Mouse (Mus musculus): ENCODE results near the gene Gm17654.
A peak's percentile ranks its signal among the peaks of the same experiment; 100 is the strongest.
"Not testable (repeated sequence)": the region's sequence is repeated elsewhere in the genome, so short reads cannot be mapped to it uniquely, and the experiment has no call there.

Gm17654 gene

DNA sequence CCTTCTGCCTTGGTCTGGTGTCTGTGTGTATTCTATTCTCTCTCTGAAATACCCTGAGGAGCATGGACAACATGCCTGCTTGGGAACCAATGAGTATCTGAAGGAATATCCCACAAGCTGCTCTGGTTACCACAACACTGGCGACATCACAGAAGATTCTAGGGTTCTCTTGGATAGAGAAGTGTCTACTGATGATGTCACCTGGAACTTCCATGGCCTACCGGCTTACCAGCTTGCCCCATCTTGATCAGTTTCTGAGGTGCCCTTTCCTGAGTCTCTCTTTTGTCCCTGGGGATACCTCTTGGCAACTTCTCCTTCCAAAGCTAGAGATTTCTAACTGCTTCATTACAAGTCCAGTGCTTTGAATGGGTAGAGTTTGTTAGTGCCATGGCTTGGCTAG, at the start of gene Gm17654:
TSS of gene Gm17654 (minus strand) at position 101 of the 400 bp plus-strand sequence.
- DNase-seq (ENCODE audit: low read depth, low spot score): not testable (repeated sequence)

DNA sequence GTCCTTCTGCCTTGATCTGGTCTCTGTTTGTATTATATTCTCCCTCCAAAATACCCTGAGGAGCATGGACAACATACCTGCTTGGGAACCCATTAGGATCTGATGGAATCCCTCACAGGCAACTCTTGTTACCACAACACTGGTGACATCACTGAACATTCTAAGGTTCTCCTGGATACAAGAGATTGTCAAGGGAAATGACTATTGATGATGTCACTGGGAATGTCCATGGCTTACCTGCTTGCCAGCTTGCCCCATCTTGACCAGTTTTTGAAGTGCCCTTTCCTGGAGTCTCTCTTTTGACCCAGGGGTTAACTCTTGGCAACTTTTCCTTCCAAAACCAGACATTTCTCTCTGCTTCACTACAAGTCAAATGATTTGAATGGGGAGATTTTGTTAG, 29.0 kb upstream of the Gm17654 start, which contains the start of gene Gm10375:
TSS of gene Gm10375 (minus strand) at position 101 of the 400 bp plus-strand sequence.
- DNase-seq (ENCODE audit: low read depth, low spot score): not testable (repeated sequence)

DNA sequence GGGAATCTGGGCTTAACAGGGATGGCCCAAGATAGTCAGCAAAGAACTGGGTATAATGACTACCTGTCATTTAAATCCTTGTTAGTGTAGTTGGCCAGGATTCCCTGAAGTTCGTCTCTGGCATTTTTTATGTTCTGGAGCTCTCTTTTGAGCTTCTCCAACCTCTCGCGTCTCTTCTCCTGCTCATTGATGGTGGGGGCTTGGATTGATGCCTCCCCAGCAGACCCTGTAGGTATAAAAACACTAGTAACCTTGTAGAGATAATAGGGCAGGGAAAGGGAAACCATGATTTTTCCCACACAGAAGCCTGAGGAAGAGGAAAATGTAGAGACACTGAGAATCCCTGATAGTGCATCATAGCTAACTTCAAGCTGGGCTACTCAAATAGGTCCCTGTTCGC, 977 bp downstream of the Gm17654 start:
- not testable (repeated sequence) for DNase-seq (ENCODE audit: low read depth, low spot score)

DNA sequence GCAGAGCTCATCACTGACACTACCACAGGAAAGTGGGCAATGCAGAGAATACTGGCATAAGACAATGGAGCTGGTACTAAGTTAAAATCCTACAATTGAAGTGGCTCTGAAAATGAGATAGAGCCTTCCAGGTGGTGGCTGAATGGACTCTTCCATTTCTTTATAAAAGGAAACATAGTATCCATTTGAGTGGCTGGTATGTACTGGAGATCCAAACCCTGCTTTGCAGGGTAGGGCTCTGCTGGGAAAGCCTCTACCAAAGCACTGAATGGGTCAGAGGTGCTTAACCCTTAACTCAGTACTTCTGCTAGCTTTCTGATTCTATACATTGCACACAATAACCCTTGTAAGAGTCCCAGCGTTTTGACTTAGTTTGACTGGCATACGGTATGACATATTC, 26.7 kb downstream of the Gm17654 start:
- DNase-seq (ENCODE audit: low read depth, low spot score): not testable (repeated sequence)

DNA sequence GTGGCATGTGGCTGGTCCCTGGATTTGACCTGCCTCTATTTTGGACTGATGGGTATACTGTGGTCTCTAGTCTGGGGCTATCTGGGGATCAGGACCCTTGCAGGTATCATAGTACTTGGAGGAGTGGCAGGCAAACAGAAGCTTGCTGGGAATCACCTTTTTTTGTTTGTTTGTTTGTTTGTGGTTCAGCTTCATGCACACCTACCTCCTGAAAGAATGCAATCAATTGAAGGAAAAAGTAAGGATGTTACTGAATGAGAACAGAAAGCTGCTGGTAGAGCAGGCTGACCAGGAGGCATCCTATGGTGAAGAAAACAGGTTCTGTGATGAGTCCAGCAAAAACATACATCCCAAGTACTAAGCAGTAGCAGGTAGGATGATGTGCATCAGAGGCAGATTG, 32.7 kb downstream of the Gm17654 start:
- not testable (repeated sequence) for DNase-seq (ENCODE audit: low read depth, low spot score)

DNA sequence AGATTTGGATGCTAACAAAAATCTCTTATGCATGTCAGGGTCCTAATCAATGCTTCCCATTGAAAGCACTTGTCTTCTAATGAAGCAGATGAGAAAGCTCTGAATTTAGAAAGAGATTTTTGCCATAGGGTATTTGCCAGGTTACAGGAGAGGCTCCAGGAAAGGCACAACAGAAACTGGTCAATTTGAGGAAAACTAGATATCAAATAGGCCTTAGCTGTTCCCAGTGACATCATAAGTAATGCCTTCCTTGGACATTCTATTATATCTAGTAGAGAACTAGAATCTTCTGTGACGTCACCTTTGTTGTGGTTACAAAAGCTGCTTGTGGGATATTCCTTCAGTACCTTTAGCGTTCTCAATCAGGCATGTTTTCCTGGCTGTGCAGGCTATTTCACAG, 35.7 kb downstream of the Gm17654 start, which contains the start of gene Gm5799:
TSS of gene Gm5799 (plus strand) at position 301 of the 400 bp plus-strand sequence.
- DNase-seq (ENCODE audit: low read depth, low spot score): not testable (repeated sequence)

DNA sequence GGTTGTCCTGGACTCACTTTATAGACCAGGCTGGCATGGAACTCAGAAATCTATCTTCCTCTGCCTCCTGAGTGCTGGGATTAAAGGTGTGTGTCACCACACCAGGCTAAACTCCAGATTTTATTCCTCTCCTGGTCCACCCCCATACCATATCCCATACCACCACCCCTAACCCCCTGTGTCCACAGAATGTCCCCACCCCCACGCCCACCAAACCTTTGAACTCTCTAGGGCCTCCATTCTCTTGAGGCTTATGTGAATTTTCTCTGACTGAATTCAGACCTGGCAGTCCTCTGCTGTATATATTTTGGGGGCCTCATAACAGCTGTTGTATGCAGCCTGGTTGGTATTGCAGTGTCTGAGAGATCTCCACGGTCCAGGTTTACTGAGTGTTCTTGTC, 40.8 kb downstream of the Gm17654 start:
- not testable (repeated sequence) for DNase-seq (ENCODE audit: low read depth, low spot score)

DNA sequence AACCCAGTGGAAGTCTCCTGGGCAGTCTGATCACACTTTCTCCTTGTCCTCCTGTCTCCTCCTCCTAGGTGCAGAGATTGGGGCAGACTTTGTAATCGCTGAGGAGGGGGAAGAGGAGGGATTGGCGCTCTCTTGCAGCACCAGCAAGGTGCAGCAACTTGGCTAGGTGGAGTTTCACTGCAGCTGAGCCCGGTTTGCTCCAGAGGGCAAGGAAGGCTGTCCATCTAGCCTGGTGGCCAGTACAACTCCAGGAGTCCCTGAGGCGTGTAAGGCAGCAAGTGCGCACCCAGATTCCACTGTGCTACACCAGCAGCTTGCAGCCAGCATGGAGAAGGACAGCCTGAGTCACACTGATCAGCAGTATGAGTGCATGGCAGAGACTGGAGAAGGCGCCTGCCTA, 46.6 kb downstream of the Gm17654 start:
- DNase-seq (ENCODE audit: low read depth, low spot score): peak; percentile 1

DNA sequence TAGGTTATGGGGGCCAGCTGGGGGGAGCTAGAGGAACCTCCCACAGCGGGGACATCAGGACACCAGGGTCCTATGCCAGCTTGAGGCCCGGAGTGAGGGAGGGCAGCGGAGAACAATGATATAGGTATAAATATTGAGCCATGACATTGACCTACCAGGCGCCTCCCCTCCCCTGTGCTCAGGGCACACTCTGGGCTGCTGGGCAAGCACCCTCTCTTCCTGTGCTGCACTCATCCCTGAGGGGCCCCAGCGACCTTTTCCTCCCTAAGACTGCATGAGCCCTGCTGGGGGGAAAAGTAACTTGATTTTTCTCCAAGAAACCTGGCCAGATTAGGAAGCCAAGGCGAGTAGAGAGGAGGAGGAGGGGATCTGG, 46.9 kb downstream of the Gm17654 start:
- DNase-seq (ENCODE audit: low read depth, low spot score): not testable (repeated sequence)

DNA sequence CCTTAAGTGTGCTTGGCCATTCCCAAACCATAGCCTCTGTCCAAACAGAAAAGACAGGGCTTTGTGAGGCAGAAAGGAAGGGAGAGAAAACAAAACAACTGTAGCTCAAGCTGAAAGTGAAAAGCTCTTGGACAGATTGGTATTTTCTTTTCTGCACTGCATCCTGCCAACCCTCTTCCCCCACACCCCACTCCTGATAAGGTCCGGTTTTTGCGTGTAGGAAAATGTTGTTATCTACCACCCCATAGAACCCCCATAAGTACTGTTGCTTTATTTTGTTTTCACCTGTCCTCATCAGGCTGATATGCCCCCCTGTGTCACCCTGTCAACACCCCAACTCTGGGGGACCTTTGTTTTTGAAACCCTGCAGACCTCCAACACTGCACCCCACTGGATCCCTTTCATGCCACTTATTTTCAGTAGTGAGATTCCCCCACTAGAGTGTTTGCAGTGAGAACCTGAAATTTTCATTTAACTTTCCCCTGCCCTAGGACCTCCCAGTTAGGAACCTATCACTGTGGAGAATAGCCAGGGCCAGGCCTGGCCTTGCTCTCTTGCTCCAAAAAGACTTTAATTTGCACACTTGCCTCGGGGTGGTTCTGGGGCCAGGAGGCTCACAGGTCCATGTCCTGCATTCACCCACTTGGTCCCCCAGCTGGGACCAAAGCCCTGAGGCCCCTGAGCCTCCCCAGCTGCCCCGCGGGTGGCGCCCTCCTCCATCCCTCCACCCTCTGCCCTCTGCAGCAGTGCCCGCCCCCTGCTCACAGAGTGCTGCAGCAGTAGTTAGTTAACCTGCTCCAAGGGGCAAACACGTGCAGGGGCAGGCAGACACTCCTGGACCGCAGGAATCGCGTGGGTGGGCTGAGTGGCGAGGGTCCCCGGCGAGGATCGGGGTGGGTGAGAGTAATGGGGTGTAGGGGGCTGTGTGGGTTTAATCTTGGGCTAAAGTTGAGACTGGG, 47.6 kb downstream of the Gm17654 start:
- not testable (repeated sequence) for DNase-seq (ENCODE audit: low read depth, low spot score)

Data from skeletal muscle tissue, adult 2 months (tissue).